Comparison of ENCODE assay signal across 13 mouse cellular contexts in the genomic region with DNA sequence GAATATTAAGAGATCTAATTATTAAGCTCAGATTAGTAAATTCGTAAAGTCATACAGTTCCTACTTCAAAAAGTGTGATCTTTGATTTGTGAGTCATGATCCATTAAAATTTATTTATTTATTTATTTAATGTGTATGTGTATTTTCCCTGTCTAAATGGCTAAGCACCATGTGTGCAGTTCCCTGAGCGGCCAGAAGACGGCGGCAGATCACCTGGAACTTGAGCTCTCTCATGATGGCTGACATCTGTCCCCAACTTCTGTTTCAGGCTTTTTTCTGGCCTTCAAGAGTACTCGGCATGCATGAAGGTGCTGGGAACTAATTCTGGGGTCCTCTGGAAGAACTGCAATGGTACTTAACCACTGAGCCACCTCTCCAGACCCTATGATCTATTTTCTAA. TPM values are rescaled to one million over a fixed set of nuclear protein-coding genes. Genes with fewer than 3 reads are reported as not detected.
A peak's percentile ranks its signal among the peaks of the same experiment; 100 is the strongest.
DNase-seq lines count a peak whose midpoint lies in the region; ATAC-seq and TF ChIP-seq lines count a peak whose summit lies in the region.
"Had no signal": no experiment of that assay in that cellular context is flagged by ENCODE, and none has a peak within 500 bp of the region (broad histone marks: within the 10 kb centered on the region; RNA-seq: fewer than 3 reads in every experiment).

No protein-coding gene starts in this region.

- no peak overlapping the region; the same call in 1 of the 2 replicates for H3K27ac ChIP-seq in layer of hippocampus, adult 2 months
- no peak overlapping the region for H3K27ac ChIP-seq in stomach, postnatal 0 days (replicated peaks)
- H3K27ac ChIP-seq: hindbrain, embryonic 10.5 days; lung, embryonic 15.5 days had no signal

- WGBS in stomach, postnatal 0 days, result 94% methylated on average over 5 of the region's 5 CpGs

- no peak overlapping the region for H3K4me2 ChIP-seq in stomach, postnatal 0 days (replicated peaks; ENCODE audit: low read depth)
- H3K4me2 ChIP-seq: lung, embryonic 15.5 days had no signal

- H3K36me3 ChIP-seq in stomach, postnatal 0 days (ENCODE audit: control insufficient read depth, insufficient read depth, low read length), result no peaks in the 10 kb centered on the region
- H3K36me3 ChIP-seq: hindbrain, embryonic 10.5 days; lung, embryonic 15.5 days had no signal

- no peaks in the 10 kb centered on the region for H3K9me3 ChIP-seq in stomach, postnatal 0 days (ENCODE audit: control insufficient read depth, low read length)
- H3K9me3 ChIP-seq: lung, embryonic 15.5 days had no signal

- TF ChIP-seq CTCF in layer of hippocampus, adult 2 months (conservative IDR thresholded peaks at IDR 0.05), result peak; percentile 60
- peak; percentile 37 for TF ChIP-seq CTCF in stomach, postnatal 0 days (IDR thresholded peaks at IDR 0.05; ENCODE audit: low read depth)

- no peaks in the 10 kb centered on the region for H3K27me3 ChIP-seq in stomach, postnatal 0 days (ENCODE audit: control insufficient read depth, insufficient read depth, low read length)
- H3K27me3 ChIP-seq: lung, embryonic 15.5 days; Patski had no signal

- DNase-seq in layer of hippocampus, adult 2 months (ENCODE audit: low spot score in 2 of 2), result no peak
- no peak for DNase-seq in layer of hippocampus, postnatal 25 days (ENCODE audit: extremely low spot score in 1 of 2, low spot score in 1 of 2)
- DNase-seq in right cerebral cortex, postnatal 4 days, result peak; percentile 34
- DNase-seq in right cerebral cortex, postnatal 36 days (ENCODE audit: low spot score in 2 of 2), result no peak
- DNase-seq in R1 (ENCODE audit: low read depth, low spot score), result peak; percentile 70
- no peak for DNase-seq in stomach, postnatal 0 days (ENCODE audit: low spot score)
- DNase-seq: cerebellum, adult 9-10 months; midbrain, embryonic 14.5 days had no signal

- H3K4me1 ChIP-seq in stomach, postnatal 0 days (replicated peaks; ENCODE audit: control insufficient read depth, insufficient read depth), result no peaks in the 10 kb centered on the region
- H3K4me1 ChIP-seq: lung, embryonic 15.5 days had no signal

- no peak overlapping the region for H3K9ac ChIP-seq in stomach, postnatal 0 days (ENCODE audit: low read length)
- H3K9ac ChIP-seq: lung, embryonic 15.5 days had no signal

- ATAC-seq in stomach, postnatal 0 days (ENCODE audit: low FRiP score, low TSS enrichment), result no peak
- no peak for ATAC-seq in granulocyte monocyte progenitor cell, adult 5-6 weeks (replicated peaks; ENCODE audit: poor library complexity, severe bottlenecking)
- ATAC-seq: forebrain, embryonic 16.5 days; Patski had no signal

- H3K4me3 ChIP-seq in layer of hippocampus, adult 2 months, result no peak overlapping the region
- H3K4me3 ChIP-seq in stomach, postnatal 0 days (ENCODE audit: low read depth, low read length), result no peak overlapping the region
- H3K4me3 ChIP-seq: hindbrain, embryonic 10.5 days; lung, embryonic 15.5 days had no signal

- TF ChIP-seq EP300 in stomach, postnatal 0 days (optimal IDR thresholded peaks at IDR 0.05), result no peak

RNA-seq across cellular contexts. Expression of gene Zfp706, which starts 47.0 kb away (rescaled TPM):
- 100 to 1,000 TPM; 275 to 283 TPM for total RNA-seq in layer of hippocampus, adult 2 months (2021)
- total RNA-seq in layer of hippocampus, postnatal 25 days (2021), result 100 to 1,000 TPM; 290 to 309 TPM
- 868 and 874 TPM in 2 replicates for polyA plus RNA-seq in stomach, postnatal 0 days (2015; fragmentation: Nextera tagmentation; extraction: Ambion mirVana)
- total RNA-seq in granulocyte monocyte progenitor cell, adult 5-6 weeks (2014; fragmentation: Nextera tagmentation), result 276 TPM in 2 replicates
- total RNA-seq in granulocyte monocyte progenitor cell, adult 5-6 weeks (2017), result 73.9 and 112 TPM in 2 replicates

Comparison
In these comparisons a context has a peak if more than half of its experiments do, and no peak if none do; other contexts are left out.
1. DNase-seq: peak in right cerebral cortex, postnatal 4 days (single experiment) and R1 (single experiment); none in layer of hippocampus, adult 2 months (0 of 2), layer of hippocampus, postnatal 25 days (0 of 2), right cerebral cortex, postnatal 36 days (0 of 2) and stomach, postnatal 0 days (single experiment).